Mouse (Mus musculus) embryonic facial prominence, embryonic 14.5 days (tissue): Measurements from ENCODE around the gene Atxn7l2. TPM values are rescaled to one million over a fixed set of nuclear protein-coding genes. Genes with fewer than 3 reads are reported as not detected.
A peak's percentile ranks its signal among the peaks of the same experiment; 100 is the strongest.

Experiments used
- ATAC-seq: fragments of 200-750 bp; cut with Nextera tagmentation; 2 replicates; pipeline ENCODE4 v1.8.0; 2017; ENCODE audit warnings: low read depth, moderate number of reproducible peaks, moderate TSS enrichment
- DNase-seq: peaks from one replicate; pipeline ENCODE4 v3.0.0-alpha.2; 2015; ENCODE audit warnings: low spot score
- H3K27ac ChIP-seq: fragments of 300-500 bp; sonication (generic); replicated peaks from 2 replicates; pipeline ENCODE4 v1.5.1; 2014; ENCODE audit warnings: low read depth, mild to moderate bottlenecking, low read length, moderate library complexity
- H3K27me3 ChIP-seq: fragments of 300-500 bp; sonication (generic); replicated peaks from 2 replicates; pipeline ENCODE4 v1.6.1; 2014; ENCODE audit warnings: low read length; ENCODE audit not compliant: control insufficient read depth, insufficient read depth
- H3K36me3 ChIP-seq: fragments of 300-500 bp; sonication (generic); 2 replicates; pipeline ENCODE4 v1.6.1; 2014; ENCODE audit warnings: low read length, mixed read lengths; ENCODE audit not compliant: control insufficient read depth, insufficient read depth
- H3K4me1 ChIP-seq: fragments of 300-500 bp; sonication (generic); 2 replicates; pipeline ENCODE4 v1.6.1; 2014; ENCODE audit warnings: antibody characterized with exemption, low read length; ENCODE audit not compliant: control insufficient read depth, insufficient read depth
- H3K4me2 ChIP-seq: fragments of 300-500 bp; sonication (generic); 2 replicates; pipeline ENCODE4 v1.6.1; 2014; ENCODE audit warnings: low read depth, mild to moderate bottlenecking, low read length, moderate library complexity, mixed read lengths
- H3K4me3 ChIP-seq: fragments of 300-500 bp; sonication (generic); 2 replicates; pipeline ENCODE4 v1.5.1; 2014; ENCODE audit warnings: low read depth, mild to moderate bottlenecking, low read length
- H3K9ac ChIP-seq: fragments of 300-500 bp; sonication (generic); 2 replicates; pipeline ENCODE4 v1.6.1; 2014; ENCODE audit warnings: low read depth, mild to moderate bottlenecking, low read length, moderate library complexity, mixed read lengths
- H3K9me3 ChIP-seq: fragments of 300-500 bp; sonication (generic); 2 replicates; pipeline ENCODE4 v1.6.1; 2016; ENCODE audit warnings: low read length; ENCODE audit not compliant: control insufficient read depth
- WGBS: fragments of 180-500 bp; shearing (Covaris S2); extraction: QIAGEN DNeasy Blood & Tissue Kit; methylation state at CpG from one replicate; pipeline ENCODE4 v1.1.7; 2014; 5-methylcytosine and 5-hydroxymethylcytosine counted together
- polyA plus RNA-seq: library from polyadenylated mRNA; unstranded; fragments of >200 nt; fragmentation: Nextera tagmentation; extraction: Ambion mirVana; gene quantifications from 2 replicates; pipeline ENCODE4 v1.2.1, GENCODE M21; 2014

Gene Atxn7l2
- polyA plus RNA-seq, 1 experiment from 2014 or later: 15.6 TPM

DNA sequence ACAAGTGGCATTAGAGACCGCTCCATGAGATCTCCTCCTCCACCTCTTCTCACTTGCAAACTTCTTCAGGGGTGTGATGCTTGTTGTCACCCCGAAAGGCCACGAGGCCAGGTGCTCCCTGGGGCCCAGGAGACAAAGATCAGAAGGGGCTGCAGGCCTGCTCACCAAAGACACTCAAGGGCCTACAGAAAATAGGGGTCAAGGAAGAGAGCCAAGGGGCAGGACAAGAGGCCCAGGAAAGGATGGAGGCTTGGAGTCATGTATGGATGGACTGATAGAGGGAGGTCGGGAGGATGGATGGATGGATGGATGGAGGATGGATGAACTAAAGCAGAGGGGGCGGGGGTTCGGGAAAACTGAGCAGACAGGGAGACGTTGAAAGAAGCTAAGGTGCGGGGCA is 1.2 kb downstream of the Atxn7l2 start:
- H3K4me1 ChIP-seq: peaks cover 23% of the 10 kb centered on the region
- WGBS: 3% methylated on average over 8 of the region's 8 CpGs
- DNase-seq (no peak), ATAC-seq (no peak)
- H3K4me2 ChIP-seq: peak overlapping the region; percentile 90
- no peaks in the 10 kb centered on the region; the same call in 1 of the 2 replicates for H3K27me3 ChIP-seq
- H3K9ac ChIP-seq: peak overlapping the region; percentile 83
- H3K4me3 ChIP-seq: peak overlapping the region; percentile 55
- peaks cover 29% of the 10 kb centered on the region for H3K36me3 ChIP-seq
- no peaks in the 10 kb centered on the region for H3K9me3 ChIP-seq
- peak overlapping the region; percentile 93 for H3K27ac ChIP-seq

- peaks cover 31% of the 10 kb centered on the region for H3K36me3 ChIP-seq
- 56% methylated on average over 3 of the region's 3 CpGs for WGBS
- H3K4me1 ChIP-seq: peaks cover 23% of the 10 kb centered on the region
- peak overlapping the region; percentile 83 for H3K9ac ChIP-seq
- ATAC-seq (no peak), DNase-seq (no peak)
- no peak overlapping the region; the same call in 1 of the 2 replicates for H3K27ac ChIP-seq
- peak overlapping the region; percentile 55 for H3K4me3 ChIP-seq
- no peaks in the 10 kb centered on the region for H3K9me3 ChIP-seq
- H3K27me3 ChIP-seq: no peaks in the 10 kb centered on the region; the same call in 1 of the 2 replicates
- peak overlapping the region; percentile 90 for H3K4me2 ChIP-seq
These were observed 1.7 kb downstream of the Atxn7l2 start for GRCm38 (mm10) chr3:108209001-108209400.

GRCm38 (mm10) chr3:108206731-108207375 is 3.9 kb downstream of the Atxn7l2 start:
- Histone ChIP-seq H3K27me3 (no peaks in the 10 kb centered on the region), H3K4me2 (peak overlapping the region; percentile 31), H3K27ac (peak overlapping the region; percentile 78), H3K4me1 (peaks cover 23% of the 10 kb centered on the region), H3K4me3 (peak overlapping the region; percentile 2; the same call in 1 of the 2 replicates), H3K36me3 (peaks cover 44% of the 10 kb centered on the region), H3K9me3 (no peaks in the 10 kb centered on the region), H3K9ac (no peak overlapping the region)
- ATAC-seq (peak; percentile 17), DNase-seq (peak; percentile 93)
- WGBS: 65% methylated on average over 15 of the region's 15 CpGs

GRCm38 (mm10) chr3:108205601-108206000 is 5.1 kb downstream of the Atxn7l2 start:
- peaks cover 18% of the 10 kb centered on the region for H3K4me1 ChIP-seq
- ATAC-seq (no peak), DNase-seq (no peak)
- WGBS: 89% methylated on average over 8 of the region's 8 CpGs
- H3K27me3 ChIP-seq: no peaks in the 10 kb centered on the region
- H3K4me3 ChIP-seq: no peak overlapping the region
- peaks cover 44% of the 10 kb centered on the region for H3K36me3 ChIP-seq
- H3K4me2 ChIP-seq: no peak overlapping the region
- no peak overlapping the region for H3K27ac ChIP-seq
- no peak overlapping the region for H3K9ac ChIP-seq
- H3K9me3 ChIP-seq: no peaks in the 10 kb centered on the region

- Histone ChIP-seq H3K4me3 (no peak overlapping the region), H3K9me3 (no peaks in the 10 kb centered on the region), H3K9ac (no peak overlapping the region), H3K4me2 (no peak overlapping the region), H3K4me1 (peaks cover 17% of the 10 kb centered on the region), H3K27ac (no peak overlapping the region), H3K27me3 (no peaks in the 10 kb centered on the region), H3K36me3 (peaks cover 44% of the 10 kb centered on the region)
- DNase-seq: no peak
- no peak for ATAC-seq
- WGBS: 82% methylated on average over 11 of the region's 11 CpGs
These were observed 6.3 kb downstream of the Atxn7l2 start for GRCm38 (mm10) chr3:108204470-108204869.

DNA sequence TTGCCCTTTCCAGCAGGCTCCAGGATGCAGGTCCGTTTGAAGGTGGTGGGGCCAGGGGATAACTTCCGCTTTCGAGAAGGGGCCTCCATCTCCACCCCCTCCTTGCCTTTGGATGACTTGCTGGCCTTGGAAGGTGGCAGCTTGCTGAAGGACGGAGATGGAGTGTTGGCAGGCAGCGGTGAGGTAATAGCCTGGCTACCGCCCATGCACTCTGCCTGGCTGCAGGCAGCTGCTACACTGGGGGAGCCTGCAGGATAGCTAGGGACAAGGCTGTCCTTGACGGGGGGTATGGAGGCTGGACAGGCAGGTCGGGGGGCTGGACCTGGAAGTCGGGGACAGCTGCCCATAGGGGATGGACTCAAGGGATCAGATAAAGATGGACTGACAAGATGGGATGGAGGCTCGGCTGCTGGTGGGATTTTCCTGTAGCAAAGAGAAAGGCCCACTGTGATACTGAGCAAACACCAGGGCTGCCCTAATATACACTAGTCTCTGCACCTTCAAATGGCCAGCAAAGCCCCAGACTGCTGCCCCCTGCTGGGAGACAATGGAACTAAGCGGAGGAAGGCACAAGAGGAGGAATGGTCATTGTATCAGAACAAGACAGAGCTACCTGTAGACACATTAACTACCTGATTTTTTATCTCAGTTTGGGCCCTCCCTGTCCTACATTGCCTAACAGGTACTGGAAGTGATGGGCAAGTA is 7.0 kb downstream of the Atxn7l2 start:
- H3K4me1 ChIP-seq: peaks cover 11% of the 10 kb centered on the region
- no peak overlapping the region for H3K4me3 ChIP-seq
- H3K27ac ChIP-seq: no peak overlapping the region
- no peak overlapping the region for H3K4me2 ChIP-seq
- WGBS: 76% methylated on average over 11 of the region's 11 CpGs
- H3K36me3 ChIP-seq: peaks cover 49% of the 10 kb centered on the region
- DNase-seq (peak; percentile 57), ATAC-seq (no peak)
- no peak overlapping the region for H3K9ac ChIP-seq
- H3K9me3 ChIP-seq: no peaks in the 10 kb centered on the region
- no peaks in the 10 kb centered on the region for H3K27me3 ChIP-seq

DNA sequence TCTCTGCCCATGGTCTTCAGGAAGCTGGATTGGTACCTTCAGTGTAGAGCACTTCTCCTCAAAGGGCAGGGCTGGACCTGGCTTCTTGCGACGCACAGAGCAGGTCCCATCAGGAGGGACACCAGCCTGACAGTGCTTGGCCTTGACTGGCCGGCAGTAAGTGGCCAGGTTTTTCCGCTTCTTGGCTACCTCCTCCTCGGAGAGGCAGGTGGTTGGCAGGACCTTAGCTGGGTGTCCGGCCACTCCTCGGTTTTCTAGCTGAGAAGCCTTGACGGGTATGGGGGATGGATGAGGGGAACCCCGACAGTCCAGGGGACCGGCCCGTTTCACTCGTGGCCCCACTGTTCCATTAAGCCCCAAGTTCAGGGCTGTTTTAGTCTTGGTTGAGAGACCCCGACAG is 7.5 kb downstream of the Atxn7l2 start:
- Histone ChIP-seq H3K36me3 (peaks cover 54% of the 10 kb centered on the region), H3K4me1 (peaks cover 11% of the 10 kb centered on the region), H3K4me2 (no peak overlapping the region), H3K27ac (no peak overlapping the region), H3K27me3 (no peaks in the 10 kb centered on the region), H3K9me3 (no peaks in the 10 kb centered on the region), H3K4me3 (no peak overlapping the region), H3K9ac (no peak overlapping the region)
- no peak for DNase-seq
- 93% methylated on average over 13 of the region's 13 CpGs for WGBS
- no peak for ATAC-seq

- no peak overlapping the region for H3K4me3 ChIP-seq
- no peak for DNase-seq
- no peak for ATAC-seq
- no peak overlapping the region for H3K27ac ChIP-seq
- peaks cover 54% of the 10 kb centered on the region for H3K36me3 ChIP-seq
- no peak overlapping the region for H3K9ac ChIP-seq
- H3K27me3 ChIP-seq: no peaks in the 10 kb centered on the region
- H3K4me1 ChIP-seq: peaks cover 9% of the 10 kb centered on the region
- no peaks in the 10 kb centered on the region for H3K9me3 ChIP-seq
- no peak overlapping the region for H3K4me2 ChIP-seq
These were observed 8.2 kb downstream of the Atxn7l2 start for GRCm38 (mm10) chr3:108202506-108202905.
